ENCODE assay signal across 8 mouse cellular contexts in the genomic region with DNA sequence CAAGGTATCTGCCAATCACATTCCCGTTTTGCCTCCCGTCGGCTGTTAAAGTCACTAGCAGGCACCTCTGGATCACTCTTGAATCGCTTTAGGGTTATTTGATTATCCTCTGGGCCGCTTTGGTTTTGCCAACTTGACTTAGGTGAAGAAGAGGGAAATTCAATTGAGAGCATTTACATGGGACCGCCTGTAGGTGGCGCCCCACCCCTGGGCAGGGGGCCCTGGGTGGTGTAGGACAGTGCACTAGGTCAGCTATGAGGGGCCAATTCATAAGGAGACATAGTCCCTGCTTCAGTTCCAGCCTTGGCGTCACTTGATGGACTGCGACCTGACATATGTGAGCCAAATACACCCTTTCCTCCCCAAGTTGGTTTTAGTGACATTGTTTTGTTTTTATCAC. TPM values are rescaled to one million over a fixed set of nuclear protein-coding genes. Genes with fewer than 3 reads are reported as not detected.
A peak's percentile ranks its signal among the peaks of the same experiment; 100 is the strongest.
DNase-seq lines count a peak whose midpoint lies in the region; TF ChIP-seq lines count a peak whose summit lies in the region.

No protein-coding gene starts in this region.

- no peak overlapping the region for H3K4me3 ChIP-seq in small intestine, adult 2 months (ENCODE audit: low read depth, low read length)

- intact Hi-C loops in left cerebral cortex, postnatal 14 days (cut with DNase I), result loop anchor here (5.0 kb wide), 1 partner anchor 40 kb away; no protein-coding TSS in a partner anchor

- TF ChIP-seq POLR2A in small intestine, adult 2 months (IDR thresholded peaks at IDR 0.05; ENCODE audit: low read depth, low read length), result no peak

- 46% methylated on average over 9 of the region's 9 CpGs for WGBS in small intestine, adult 2 months

- no peaks in the 10 kb centered on the region for H3K4me1 ChIP-seq in small intestine, adult 2 months (ENCODE audit: control insufficient read depth, insufficient read depth, insufficient read length, low read length)

- no peak overlapping the region for H3K27ac ChIP-seq in small intestine, adult 2 months (ENCODE audit: insufficient read depth, low read depth, low read length)

- DNase-seq in heart, adult 18-20 months, result peak; percentile 26 to 56
- no peak for DNase-seq in heart, adult 9 months (ENCODE audit: low spot score in 2 of 2)
- peak; percentile 29 for DNase-seq in 3T3-L1 (ENCODE audit: low read depth, low spot score)
- peak; percentile 69 for DNase-seq in T-cell, adult 2 months (ENCODE audit: low spot score)
- DNase-seq in induced T-regulatory cell, adult 2 months (ENCODE audit: low read depth), result peak; percentile 71
- DNase-seq in ovary, adult 18-20 months (ENCODE audit: low spot score), result no peak
- no peak for DNase-seq in left cerebral cortex, postnatal 14 days (ENCODE audit: low spot score in 2 of 2)

- no peaks in the 10 kb centered on the region for H3K27me3 ChIP-seq in small intestine, adult 2 months (ENCODE audit: control insufficient read depth, insufficient read depth, low read length)

- TF ChIP-seq CTCF in small intestine, adult 2 months (IDR thresholded peaks at IDR 0.05; ENCODE audit: extremely low read depth, insufficient read length, insufficient replicate concordance, low read depth, low read length), result peak; percentile 67; the same call in 1 of the 2 replicates

- no peaks in the 10 kb centered on the region for H3K36me3 ChIP-seq in small intestine, adult 2 months (ENCODE audit: control insufficient read depth, insufficient read depth, low read length)

RNA-seq across cellular contexts. Expression of gene Pced1b, which starts 10.0 kb away (rescaled TPM):
- total RNA-seq in heart, adult 18-20 months (2021), result 1 to 10 TPM; 1.9 to 4.4 TPM
- polyA plus RNA-seq in small intestine, adult 2 months (2012; rRNA removed), result 2.4 and 5.6 TPM in 2 replicates
- total RNA-seq in left cerebral cortex, postnatal 14 days (2021), result 1 to 10 TPM; 5.9 to 6.1 TPM

RNA-seq across cellular contexts. Expression of gene Amigo2, which starts 10.1 kb away (rescaled TPM):
- 1 to 10 TPM; 4.6 to 5.5 TPM for total RNA-seq in heart, adult 18-20 months (2021)
- 0.80 and 1.1 TPM in 2 replicates for polyA plus RNA-seq in small intestine, adult 2 months (2012; rRNA removed)
- total RNA-seq in left cerebral cortex, postnatal 14 days (2021), result 1 to 10 TPM; 5.9 to 6.8 TPM

Comparison
In these comparisons a context has a peak if more than half of its experiments do, and no peak if none do; other contexts are left out.
1. DNase-seq: peak in heart, adult 18-20 months (2 of 2), 3T3-L1 (single experiment), T-cell, adult 2 months (single experiment) and induced T-regulatory cell, adult 2 months (single experiment); none in heart, adult 9 months (0 of 2), ovary, adult 18-20 months (single experiment) and left cerebral cortex, postnatal 14 days (0 of 2).